Mouse (Mus musculus): ENCODE results near the gene Wdfy4.

DNA sequence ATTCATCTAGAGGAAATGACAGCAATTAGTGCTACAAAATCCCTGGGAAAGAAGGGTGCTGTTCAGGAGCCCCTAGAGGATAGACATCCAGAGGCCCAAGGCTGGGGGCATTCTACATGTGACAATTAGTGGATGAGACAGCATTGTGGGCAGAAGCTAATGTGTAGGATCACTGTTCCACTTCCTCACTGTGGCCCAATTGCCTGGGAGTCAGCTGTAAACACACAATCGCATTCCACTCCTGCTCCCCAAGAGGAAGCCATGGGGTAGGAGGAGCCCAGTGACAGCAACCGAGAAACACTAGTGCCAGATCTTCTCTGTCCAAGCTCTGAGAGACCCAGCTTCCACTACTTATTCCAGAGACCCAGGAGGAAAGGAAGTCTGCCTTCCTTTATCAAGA lies 83.7 kb downstream of the Wdfy4 start:
- TF ChIP-seq POLR2A (IDR thresholded peaks at IDR 0.05; ENCODE audit: insufficient read depth, low read depth, low read length) (no peak), CTCF (IDR thresholded peaks at IDR 0.05; ENCODE audit: insufficient read depth, low read depth, low read length) (no peak)
